Mouse (Mus musculus): Measurements from ENCODE around the gene Hdac9.

Gene Hdac9

DNA sequence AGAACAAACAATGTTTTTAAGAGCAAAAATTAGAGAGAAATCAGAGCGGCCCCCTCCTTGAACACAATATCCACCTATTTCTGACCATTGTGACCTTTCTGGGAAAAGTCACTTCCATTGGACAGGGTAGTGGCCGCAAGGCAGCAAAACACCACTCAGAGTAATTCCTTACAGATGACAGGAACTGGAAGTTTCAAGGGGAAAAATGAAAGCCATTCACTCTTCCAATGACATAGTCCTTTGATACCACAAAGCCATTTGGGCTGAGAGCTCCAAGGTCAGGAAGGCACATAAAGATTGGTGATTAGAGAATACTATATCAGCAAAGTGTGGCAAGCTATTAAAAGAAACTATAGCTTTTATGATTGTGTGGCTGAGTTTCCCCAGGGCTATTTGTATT is 574.1 kb downstream of the Hdac9 start:
- no peak for DNase-seq (ENCODE audit: low spot score)

DNA sequence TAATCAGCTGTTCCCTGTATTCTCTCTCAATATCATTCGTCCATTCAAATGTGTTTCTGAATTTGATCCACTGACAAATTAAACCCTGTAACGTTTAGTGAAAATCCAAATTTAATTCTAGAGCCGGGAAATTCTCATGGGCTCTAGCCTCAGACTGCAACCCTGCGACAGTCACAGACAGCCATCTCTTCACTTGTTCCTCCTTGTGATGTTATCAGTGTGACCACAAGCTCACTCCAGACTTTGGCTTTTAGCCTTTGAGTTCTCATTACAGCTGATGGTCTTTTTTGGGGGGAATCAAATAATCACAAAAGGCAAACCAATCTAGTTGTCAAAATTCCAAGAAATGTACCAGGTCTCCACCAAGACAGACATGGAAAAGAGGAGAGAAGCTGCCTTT is 578.0 kb downstream of the Hdac9 start:
- DNase-seq (ENCODE audit: low spot score), result no peak

DNA sequence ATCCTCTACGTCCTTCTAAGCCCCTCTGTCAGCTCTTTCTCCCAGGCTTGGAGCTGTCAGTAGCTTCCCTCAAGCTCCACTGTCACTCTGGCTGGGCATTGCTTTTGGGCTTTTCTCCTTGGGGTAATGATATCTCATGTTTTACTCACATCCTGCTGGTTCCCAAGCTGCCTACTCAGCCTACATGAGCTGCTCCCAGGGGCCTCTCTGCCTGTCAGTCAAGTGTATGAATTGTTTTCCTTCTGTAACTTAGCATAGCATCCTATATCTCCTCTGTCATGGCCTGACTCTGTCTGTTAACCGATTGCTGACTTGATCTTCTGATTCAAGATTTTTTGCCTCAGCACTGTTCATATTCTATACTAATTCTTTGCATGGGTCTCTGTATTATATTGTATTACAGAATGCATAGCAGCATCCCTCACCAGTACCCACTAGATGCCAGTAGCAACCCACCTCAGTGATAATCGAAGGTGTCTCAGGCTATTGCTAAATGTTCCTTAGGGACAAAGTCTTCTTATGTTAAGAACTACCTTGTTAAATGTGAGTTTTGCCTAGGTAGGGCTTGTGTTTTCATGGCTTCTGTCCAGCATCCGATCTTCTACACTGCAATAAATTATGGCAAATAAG is 582.3 kb downstream of the Hdac9 start:
- no peak for DNase-seq (ENCODE audit: low spot score)

DNA sequence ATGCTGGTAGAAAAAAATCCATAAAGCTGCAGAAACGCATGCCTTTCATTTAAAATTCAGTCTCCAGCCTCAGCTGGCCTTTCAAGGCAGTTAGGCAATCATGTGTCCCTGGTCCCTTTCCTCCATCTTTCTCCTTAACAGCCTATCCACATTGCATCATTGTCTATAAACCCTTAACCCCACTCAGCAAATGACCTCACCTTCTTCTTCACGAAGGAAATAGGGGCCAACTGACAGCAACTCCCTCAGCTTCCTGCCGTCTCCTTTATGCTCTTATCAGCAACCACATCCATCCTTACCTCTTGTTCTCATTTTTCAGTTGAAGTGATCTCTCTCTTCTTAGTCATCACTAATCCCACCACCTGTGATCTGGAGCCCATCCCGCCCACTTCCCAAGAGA is 584.0 kb downstream of the Hdac9 start:
- DNase-seq (ENCODE audit: low spot score), result no peak

DNA sequence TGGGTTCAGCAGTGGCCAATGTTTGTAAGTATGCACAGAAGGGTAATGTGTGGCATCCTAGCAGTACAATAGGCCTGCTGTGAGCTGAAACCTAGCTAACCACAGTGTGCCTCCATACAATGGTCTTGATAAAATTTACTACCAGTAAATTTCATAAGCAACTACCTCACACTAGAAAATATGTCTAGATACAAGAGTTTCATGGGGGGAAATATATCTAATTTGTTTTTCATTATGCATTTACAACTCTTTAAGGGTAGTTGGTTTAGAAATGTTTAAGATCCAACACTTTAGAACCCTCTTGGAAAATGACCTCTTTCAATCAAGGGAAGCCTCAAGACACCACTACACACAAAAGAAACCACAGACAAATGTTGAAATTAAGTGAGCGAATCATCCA is 589.8 kb downstream of the Hdac9 start:
- no peak for DNase-seq (ENCODE audit: low spot score)

DNA sequence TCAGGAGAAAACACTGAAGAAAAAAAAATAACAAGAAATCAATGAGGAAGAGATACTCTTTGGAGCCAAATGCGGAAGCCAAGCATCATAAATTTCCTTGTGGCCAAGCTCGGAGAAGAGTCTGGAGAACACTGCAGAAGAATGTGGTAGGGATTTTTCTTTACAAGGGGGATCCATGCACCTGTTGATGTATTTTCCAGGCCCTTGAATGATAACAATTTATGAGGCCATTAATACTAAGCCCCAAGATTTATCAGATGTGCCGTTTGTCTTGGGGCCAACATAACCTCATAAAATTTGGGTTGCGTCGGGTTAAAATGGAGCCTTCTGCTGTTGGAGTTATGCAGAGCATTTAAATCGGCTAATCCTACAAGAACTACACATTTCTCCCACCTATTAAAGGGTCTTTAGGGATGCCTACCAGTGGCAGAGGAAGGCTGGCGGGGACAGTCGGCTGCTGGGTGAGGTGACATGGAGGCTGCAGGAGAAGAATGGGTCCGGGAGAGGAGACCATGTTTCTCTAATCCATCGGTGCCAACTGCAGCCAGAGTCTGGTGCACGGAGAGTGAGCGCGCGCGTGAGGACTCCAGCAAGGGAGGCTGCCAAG is 604.7 kb downstream of the Hdac9 start:
- DNase-seq (ENCODE audit: low spot score), result no peak

DNA sequence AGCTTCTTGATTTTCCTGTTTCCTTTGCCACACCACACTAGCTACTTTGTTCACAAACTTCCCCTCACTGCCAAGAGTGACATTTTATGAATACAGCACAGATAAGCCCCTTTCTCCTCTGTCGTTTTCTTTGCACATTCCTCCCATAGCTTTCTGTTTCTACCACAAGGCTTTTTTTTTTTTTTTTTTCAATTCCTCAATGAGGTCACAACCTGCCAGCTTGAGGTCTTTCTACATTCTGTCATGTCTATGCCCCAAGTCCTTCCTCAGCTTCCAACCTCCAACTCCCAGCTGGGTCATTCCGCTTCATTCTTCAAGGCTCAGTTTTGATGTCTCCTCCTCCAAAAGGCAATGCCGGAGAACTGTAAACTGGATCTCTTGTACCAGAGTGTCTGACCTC is 611.4 kb downstream of the Hdac9 start:
- DNase-seq (ENCODE audit: low spot score), result no peak

DNA sequence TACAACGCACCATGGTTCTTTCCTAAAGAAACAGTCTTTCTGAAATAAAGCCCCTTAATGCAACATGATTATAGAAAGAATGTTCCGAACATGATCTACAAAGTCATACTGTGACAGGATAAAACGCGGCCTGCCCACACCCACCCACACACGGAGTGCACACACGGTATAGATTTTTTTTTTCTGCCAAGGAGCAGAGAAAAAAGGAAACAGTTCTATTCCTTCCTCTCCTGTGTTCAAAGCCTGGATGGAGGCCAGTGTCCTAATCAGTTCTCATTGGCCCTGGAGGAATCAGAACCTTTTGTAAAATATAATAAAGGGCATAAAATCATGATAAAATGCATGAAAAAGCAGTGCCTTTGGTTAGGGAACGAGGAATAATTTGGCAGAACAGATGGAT is 624.5 kb downstream of the Hdac9 start:
- DNase-seq (ENCODE audit: low spot score), result no peak

DNA sequence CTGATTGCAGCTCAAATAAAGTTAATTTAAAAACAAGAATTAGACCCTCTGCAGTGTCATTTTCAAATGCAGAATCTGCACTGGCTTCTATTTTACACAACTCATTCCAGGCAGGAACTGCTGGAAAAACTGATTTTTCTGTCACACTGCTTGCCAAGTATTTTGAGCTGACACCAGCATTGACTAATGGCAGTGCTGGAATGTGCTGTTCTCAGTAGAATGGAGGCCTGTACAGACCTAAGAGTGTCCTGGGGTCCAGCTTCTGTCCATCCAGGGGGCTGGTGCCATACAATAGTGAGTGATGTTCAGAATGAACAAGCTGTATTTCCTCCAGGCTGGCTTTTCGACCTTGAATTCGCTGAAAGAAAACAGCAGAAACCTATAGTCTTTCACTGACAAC is 629.7 kb downstream of the Hdac9 start:
- no peak for DNase-seq (ENCODE audit: low spot score)

DNA sequence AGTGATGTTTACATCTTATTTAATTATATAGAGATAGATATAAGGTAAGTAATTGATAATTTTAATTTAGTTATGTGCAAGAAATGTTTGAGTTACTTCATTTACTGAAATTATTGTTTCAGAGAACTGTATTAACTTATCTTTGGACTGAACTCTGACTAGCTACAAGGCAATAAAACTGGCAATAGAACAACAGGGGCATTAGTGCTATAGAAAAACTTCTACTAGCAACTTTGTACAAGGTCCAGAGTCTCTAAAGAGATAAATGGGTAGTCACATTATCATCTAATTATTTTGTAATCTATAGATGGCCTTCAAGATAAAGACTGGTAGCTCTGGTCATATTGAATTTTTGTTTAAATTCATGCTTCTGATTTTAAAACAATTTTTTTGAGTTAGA is 632.0 kb downstream of the Hdac9 start:
- no peak for DNase-seq (ENCODE audit: low spot score)

DNA sequence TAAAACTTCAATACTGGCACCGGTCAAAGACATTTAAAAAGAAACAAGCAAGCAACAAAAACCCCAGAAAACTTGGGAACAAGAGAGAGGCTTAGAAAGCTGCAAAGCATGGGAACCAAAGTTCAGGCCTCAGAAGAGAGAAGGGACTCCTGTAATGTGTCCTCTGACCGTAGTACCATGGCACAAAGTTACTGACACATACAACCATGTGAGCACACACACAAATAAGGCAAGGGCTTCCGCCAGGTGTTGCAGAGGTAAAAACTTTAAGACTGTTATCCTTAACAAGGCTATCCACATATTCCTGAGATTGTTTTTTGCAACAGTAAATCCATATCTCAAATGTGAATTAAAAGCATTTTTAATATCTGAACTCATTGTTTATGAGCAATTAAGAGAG is 632.5 kb downstream of the Hdac9 start:
- DNase-seq (ENCODE audit: low spot score), result no peak

DNA sequence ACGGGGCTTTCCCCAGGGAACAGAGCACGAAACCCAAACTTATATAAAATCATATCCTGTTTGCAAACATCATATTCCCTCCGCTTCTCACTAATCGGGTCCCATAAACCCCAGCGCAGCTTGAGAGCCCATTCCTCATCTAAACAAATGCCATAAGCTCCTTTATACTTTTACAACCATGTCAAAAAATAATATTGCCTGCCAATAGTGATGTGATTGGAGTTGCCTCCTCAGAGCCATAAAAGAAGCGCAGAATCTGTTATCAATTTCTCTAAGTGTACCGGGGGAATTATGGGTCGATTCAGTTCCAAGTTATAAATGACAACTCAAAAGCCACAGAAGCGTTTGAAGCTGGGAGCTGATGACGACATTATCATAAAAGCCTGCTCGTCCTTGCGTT is 638.1 kb downstream of the Hdac9 start:
- no peak for DNase-seq (ENCODE audit: low spot score)

DNA sequence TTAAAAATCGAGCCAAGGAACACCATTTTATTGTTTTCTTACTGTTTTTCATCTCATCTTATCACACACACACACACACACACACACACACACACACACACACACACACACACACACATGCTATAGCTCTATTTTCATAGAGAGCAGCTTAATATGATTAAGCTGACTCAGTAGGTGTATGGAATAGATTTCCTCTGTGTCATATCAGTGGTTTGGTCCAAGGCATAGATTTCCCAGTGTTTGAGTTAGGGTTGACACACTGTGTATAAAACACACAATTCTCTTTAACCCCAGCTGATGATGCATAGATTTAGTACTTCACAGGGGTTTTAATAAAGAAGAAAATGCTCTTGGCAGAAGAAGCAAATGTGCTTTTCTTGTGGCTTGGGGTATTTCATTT is 643.1 kb downstream of the Hdac9 start:
- DNase-seq (ENCODE audit: low spot score), result no peak

DNA sequence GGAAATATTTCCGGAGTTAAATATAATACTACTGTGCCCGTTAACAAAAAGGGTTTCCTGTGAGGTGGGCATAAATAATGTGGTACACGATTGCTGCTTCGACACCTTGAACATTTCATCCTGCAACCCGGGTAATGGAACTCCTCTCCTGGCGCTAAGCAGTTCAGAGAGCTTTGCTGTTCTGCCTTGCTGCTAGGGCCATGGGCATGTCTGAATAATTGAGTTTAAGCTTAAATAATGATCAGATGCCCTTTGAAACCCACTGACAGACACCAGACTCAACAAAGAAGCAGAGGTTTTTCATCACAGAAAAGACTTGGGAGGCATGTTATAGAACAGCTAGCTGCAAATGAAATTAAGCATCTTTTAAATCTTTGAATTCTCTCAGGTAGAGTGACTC is 646.8 kb downstream of the Hdac9 start:
- no peak for DNase-seq (ENCODE audit: low spot score)

DNA sequence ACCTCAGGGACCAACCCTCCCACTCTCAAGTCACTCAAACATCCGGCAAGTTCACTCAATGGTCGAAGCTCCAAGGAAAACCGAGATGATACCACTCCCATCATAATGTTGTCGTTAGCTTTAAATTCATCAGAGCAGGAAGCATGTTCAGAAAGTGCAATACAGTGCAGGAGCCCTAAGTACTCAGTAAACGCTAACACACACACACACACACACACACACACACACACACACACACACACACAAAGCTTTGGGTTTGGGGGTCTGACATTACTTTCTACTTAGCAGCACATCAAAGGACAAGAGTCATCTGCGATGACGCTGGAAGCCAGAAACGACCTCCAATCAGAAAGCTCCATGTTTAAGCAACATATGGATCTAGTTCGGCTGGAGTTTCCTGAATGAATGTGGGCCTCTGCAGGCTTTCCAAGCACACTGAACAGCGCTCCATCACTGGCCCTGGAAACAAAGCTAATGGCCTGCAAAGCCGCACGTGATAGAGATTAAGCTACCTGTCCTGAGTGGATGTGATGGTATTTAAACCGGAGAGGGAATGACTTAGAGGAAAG is 647.3 kb downstream of the Hdac9 start:
- no peak for DNase-seq (ENCODE audit: low spot score)

DNA sequence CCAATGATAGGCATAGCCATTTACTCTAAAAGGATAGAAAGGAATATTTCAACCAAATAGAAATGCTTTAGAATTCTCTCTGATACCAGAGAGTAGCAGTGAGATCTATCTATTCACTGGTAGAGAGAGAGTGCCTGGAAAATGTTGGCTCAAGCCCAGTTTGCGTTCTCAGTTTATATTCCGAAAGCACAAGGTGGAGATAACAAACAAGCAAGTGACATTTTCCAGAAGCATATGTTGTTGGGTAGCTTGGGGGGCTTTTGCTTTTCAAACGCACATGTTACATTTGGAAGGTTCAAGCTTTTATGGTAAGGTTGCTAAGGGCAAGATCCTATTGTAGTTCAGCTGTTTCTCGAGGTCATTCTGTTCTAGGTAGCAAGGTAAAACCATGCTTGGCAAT is 657.2 kb downstream of the Hdac9 start:
- DNase-seq (ENCODE audit: low spot score), result no peak

DNA sequence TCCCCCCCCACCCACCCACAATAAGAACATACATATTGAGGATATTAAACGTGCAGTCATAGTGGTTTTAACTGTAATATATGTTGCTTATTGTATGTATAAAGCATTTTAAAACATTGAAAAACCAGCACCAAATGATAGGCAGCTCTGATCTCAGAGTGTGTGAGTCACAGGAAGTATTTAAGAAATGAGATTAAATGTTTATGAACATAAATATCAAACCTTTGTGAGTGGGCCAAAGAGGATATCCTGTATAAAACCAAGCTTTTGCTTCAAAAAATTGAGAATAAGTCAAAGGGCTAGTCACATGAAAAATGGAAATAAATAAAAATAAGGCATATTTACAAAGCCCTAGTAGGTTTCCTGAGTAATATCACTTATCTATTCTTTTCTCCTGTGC is 667.7 kb downstream of the Hdac9 start:
- DNase-seq (ENCODE audit: low spot score), result no peak

DNA sequence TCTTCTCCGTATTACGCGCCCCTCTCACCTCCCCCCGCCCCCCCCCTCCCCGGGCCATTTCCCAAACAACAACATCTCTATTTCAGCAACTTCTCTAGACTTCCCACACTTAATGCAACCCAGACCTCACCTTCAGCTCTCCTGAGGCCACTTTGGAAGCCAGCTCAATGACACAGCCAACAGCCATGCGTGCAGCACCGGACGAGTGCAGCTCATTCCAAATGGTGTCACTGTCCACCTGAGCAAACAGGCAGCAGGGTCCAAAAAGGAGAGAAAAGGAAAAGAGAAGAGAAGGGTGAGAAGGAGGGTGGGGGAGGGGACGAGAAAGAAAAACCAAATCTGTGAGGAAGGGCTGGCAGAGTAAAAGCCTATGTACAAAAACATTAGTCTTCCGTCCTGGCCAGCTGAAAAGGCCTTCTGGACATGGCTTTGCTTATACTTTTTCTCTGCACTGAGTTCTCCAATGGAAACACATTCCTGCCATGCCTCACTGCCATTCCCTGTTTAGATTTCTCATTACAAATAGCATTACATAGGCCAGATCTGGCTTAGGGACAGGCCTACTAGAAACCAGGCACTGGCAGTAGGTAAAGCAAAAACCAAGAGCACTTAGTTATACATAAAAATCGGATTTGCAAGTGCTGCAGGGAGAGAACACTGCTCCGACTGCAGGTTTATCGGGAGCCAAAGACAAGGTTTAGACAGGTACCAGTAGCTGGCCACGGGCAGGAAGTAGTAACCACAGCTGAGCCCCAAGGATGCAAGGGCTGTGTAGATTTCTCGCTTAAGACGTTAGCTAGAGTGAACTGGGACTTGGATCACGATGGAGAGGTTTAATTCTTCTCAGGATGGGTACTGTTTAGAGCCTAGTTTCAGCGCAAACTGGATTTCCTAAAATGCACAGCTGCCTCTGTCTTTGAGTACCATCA is 668.4 kb downstream of the Hdac9 start:
- DNase-seq (ENCODE audit: low spot score), result peak; percentile 39

DNA sequence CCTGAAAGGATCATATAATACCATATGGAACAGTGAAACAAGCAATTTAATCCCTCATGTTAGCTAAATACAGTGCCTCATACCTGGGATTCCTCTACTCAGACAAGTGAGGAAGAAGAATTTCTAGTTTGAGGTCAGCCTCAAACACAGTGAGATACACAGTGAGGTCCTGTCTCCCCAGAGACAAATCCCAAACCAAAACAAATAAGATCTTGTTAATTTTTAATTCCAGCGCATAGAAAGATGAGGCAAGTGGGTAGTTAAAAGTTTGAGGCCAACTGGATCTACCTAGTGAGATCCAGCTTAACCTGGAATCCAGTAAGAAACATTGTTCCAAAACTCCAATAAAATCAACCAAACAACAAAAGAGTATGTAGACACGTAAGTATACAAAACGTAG is 678.1 kb downstream of the Hdac9 start:
- no peak for DNase-seq (ENCODE audit: low spot score)

DNA sequence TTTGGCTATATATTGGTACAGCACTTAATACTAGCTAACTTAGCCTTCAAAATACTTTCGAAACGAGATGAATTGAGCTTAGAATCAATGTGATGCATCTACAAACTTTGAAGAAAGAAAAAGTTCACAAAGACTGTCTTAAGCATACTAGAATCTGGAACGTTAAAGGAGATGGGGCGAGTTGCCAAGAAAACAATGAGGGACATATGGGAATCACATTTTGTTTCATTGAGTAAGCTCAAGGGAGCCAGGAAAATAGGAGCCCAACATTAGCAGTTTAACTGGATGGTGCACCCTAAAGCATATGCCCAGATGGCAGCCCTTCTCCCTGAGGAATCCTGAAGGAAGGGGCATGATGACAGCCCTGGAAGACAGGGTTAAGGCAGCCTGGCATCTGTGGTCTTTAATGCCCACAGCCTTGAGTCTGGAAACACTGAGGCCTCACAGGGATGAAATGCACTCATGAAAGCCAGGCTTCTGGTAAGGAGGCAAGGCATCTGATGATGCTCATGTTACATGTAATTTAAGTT is 685.2 kb downstream of the Hdac9 start:
- DNase-seq (ENCODE audit: low spot score), result no peak

DNA sequence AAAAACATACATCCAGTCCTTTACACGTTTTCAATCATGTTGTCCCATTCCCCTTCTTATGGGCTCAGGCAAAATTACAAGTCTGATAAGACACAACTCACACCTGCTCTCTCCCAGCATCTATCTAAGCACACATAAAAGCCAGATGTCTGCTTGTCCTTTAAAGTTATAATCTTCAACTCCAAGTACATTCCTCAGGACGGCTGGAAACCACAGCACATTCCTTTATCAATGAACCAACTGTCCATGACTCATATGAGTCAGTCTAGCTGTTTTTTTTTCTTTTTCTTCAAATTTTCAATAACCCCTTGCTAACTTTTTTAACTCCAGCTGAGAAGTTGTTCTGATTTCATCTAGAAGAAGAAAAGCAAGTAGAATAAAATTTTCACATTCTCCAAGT is 692.4 kb downstream of the Hdac9 start:
- no peak for DNase-seq (ENCODE audit: low spot score)

DNA sequence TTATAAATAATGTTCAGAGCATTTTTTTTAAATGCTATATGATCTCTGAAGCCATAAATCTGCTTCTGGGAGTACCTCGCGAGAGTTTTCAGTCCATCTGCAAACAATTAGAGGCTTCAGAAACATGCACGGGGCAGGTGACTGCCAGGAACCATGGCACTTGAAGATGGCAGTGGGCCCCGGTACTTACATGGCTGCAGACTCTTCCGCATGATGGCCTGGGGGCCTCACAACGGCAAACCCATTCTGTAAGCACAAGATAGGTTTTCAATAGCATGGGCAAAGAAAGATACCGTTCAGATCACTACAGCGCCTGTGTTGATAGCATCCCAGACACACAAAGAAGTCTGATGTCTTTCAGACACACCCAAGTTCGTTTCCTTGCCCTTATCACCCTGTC is 695.9 kb downstream of the Hdac9 start:
- no peak for DNase-seq (ENCODE audit: low spot score)

Data from yolk sac, embryonic 10.5 days (tissue).